In the genomic region with DNA sequence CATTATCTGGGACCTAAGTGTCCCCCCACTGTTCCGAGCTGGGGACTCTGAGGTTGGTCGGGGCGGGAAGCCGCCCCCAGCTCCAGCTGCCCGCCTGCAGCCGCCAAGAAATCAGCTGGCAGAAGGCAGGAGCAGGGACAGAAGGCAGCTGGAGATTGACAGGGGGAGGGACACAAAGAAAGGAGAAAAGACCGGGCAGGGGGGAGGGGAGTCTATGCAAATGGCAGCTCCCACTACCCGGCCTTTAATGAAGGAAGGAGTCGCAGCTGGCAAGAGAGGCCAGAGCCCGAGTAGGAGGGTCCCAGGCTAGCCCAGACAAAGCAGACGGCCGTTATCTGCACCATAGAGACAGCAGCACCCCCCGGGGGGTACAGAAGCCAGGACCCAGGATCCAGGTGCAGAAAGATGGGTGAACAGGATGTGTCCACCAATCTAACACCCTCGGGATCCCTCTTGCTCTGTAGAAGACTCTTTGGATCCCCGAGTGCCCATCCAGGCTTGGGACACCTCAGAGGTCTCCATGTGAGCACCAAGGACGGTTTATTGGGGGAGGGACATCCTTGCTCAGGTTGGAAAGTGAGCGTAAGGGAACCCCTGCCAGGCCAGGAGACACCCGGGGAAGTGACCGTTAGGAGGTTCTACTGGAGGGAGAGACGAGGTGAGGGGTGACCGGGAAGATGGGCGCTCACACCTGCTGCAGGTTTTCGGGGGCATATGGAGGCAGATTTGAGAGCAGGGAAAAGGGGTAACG, we compare ENCODE assay signal across 8 mouse cellular contexts. TPM values are rescaled to one million over a fixed set of nuclear protein-coding genes. Genes with fewer than 3 reads are reported as not detected.
A peak's percentile ranks its signal among the peaks of the same experiment; 100 is the strongest.
DNase-seq lines count a peak whose midpoint lies in the region; ATAC-seq and TF ChIP-seq lines count a peak whose summit lies in the region.

No protein-coding gene starts in this region.

- WGBS in forebrain, embryonic 14.5 days, result 1% methylated on average over 24 of the region's 24 CpGs
- 2% methylated on average over 24 of the region's 24 CpGs for WGBS in small intestine, adult 2 months
- 2% methylated on average over 24 of the region's 24 CpGs for WGBS in kidney, adult 2 months

- H3K4me3 ChIP-seq in gastrocnemius, adult 2 months, result peak overlapping the region; percentile 87
- peak overlapping the region; percentile 28; the same call in 1 of the 2 replicates for H3K4me3 ChIP-seq in G1E (ENCODE audit: low read depth, low read length)
- H3K4me3 ChIP-seq in forebrain, embryonic 14.5 days (ENCODE audit: low read depth, low read length), result peak overlapping the region; percentile 95
- peak overlapping the region; percentile 66 for H3K4me3 ChIP-seq in small intestine, adult 2 months (ENCODE audit: low read depth, low read length)
- H3K4me3 ChIP-seq in kidney, adult 2 months (ENCODE audit: insufficient read depth, low read depth, low read length), result no peak overlapping the region; the same call in 1 of the 2 replicates

- peak overlapping the region; percentile 99 for H3K4me2 ChIP-seq in forebrain, embryonic 14.5 days (ENCODE audit: low read length)

- H3K9ac ChIP-seq in forebrain, embryonic 14.5 days (ENCODE audit: low read length), result peak overlapping the region; percentile 100

- ATAC-seq in G1E (ENCODE audit: extremely low read depth, insufficient number of reproducible peaks, low FRiP score, poor library complexity, severe bottlenecking), result no peak
- peak; percentile 50 for ATAC-seq in forebrain, embryonic 14.5 days

- peaks cover 70% of the 10 kb centered on the region for H3K4me1 ChIP-seq in G1E (ENCODE audit: insufficient read depth, low read depth, low read length)
- H3K4me1 ChIP-seq in forebrain, embryonic 14.5 days (ENCODE audit: control insufficient read depth, insufficient read depth, low read length), result peaks cover 38% of the 10 kb centered on the region
- peaks cover 28% of the 10 kb centered on the region for H3K4me1 ChIP-seq in small intestine, adult 2 months (ENCODE audit: control insufficient read depth, insufficient read depth, insufficient read length, low read length)
- H3K4me1 ChIP-seq in kidney, adult 2 months (ENCODE audit: control insufficient read depth, insufficient read depth, low read length), result no peaks in the 10 kb centered on the region

- peak; percentile 21 for DNase-seq in gastrocnemius, adult 2 months
- DNase-seq in gastrocnemius, adult 8-10 months (ENCODE audit: low spot score in 2 of 2), result no peak
- no peak for DNase-seq in G1E (ENCODE audit: low spot score)
- peak; percentile 95 for DNase-seq in forebrain, embryonic 14.5 days (ENCODE audit: low spot score)
- peak; percentile 75 to 82 for DNase-seq in layer of hippocampus, adult 18-20 months (ENCODE audit: low spot score in 2 of 2)
- peak; percentile 69 to 87 for DNase-seq in lung, postnatal 4 days
- DNase-seq in kidney, adult 2 months, result no peak

- H3K27me3 ChIP-seq in G1E (ENCODE audit: insufficient read depth, low read length), result peaks cover 80% of the 10 kb centered on the region
- H3K27me3 ChIP-seq in forebrain, embryonic 14.5 days (replicated peaks; ENCODE audit: control insufficient read depth, insufficient read depth, low read length), result no peaks in the 10 kb centered on the region
- peaks cover 55% of the 10 kb centered on the region for H3K27me3 ChIP-seq in small intestine, adult 2 months (ENCODE audit: control insufficient read depth, insufficient read depth, low read length)
- peaks cover 5% of the 10 kb centered on the region for H3K27me3 ChIP-seq in kidney, adult 2 months (replicated peaks; ENCODE audit: control insufficient read depth, insufficient read depth, low read length)

- no peak overlapping the region for H3K27ac ChIP-seq in gastrocnemius, adult 2 months
- H3K27ac ChIP-seq in forebrain, embryonic 14.5 days (ENCODE audit: low read depth, low read length), result peak overlapping the region; percentile 99
- no peak overlapping the region for H3K27ac ChIP-seq in small intestine, adult 2 months (ENCODE audit: insufficient read depth, low read depth, low read length)
- no peak overlapping the region for H3K27ac ChIP-seq in kidney, adult 2 months (ENCODE audit: insufficient read depth, low read depth, low read length)

- peaks cover 30% of the 10 kb centered on the region for H3K9me3 ChIP-seq in G1E (replicated peaks)
- H3K9me3 ChIP-seq in forebrain, embryonic 14.5 days (replicated peaks; ENCODE audit: control insufficient read depth, low read length), result 0 out of 2 replicates have a peak, but pooled peaks cover 3% of the 10 kb centered on the region

- intact Hi-C loops in gastrocnemius, adult 2 months (cut with DNase I), result no loop called here

- TF ChIP-seq POLR2A in small intestine, adult 2 months (IDR thresholded peaks at IDR 0.05; ENCODE audit: low read depth, low read length), result no peak
- no peak for TF ChIP-seq POLR2A in kidney, adult 2 months (IDR thresholded peaks at IDR 0.05; ENCODE audit: low read depth, low read length)

- no peaks in the 10 kb centered on the region for H3K36me3 ChIP-seq in G1E (replicated peaks)
- H3K36me3 ChIP-seq in forebrain, embryonic 14.5 days (ENCODE audit: control insufficient read depth, insufficient read depth, low read length), result 0 out of 2 replicates have a peak, but pooled peaks cover 6% of the 10 kb centered on the region
- H3K36me3 ChIP-seq in small intestine, adult 2 months (ENCODE audit: control insufficient read depth, insufficient read depth, low read length), result no peaks in the 10 kb centered on the region
- no peaks in the 10 kb centered on the region for H3K36me3 ChIP-seq in kidney, adult 2 months (ENCODE audit: control insufficient read depth, insufficient read depth, low read length)

- TF ChIP-seq CTCF in gastrocnemius, adult 2 months (IDR thresholded peaks at IDR 0.05), result no peak
- TF ChIP-seq CTCF in G1E (IDR thresholded peaks at IDR 0.05; ENCODE audit: low read depth, low read length), result no peak
- no peak for TF ChIP-seq CTCF in small intestine, adult 2 months (IDR thresholded peaks at IDR 0.05; ENCODE audit: extremely low read depth, insufficient read length, insufficient replicate concordance, low read depth, low read length)
- no peak for TF ChIP-seq CTCF in kidney, adult 2 months (conservative IDR thresholded peaks at IDR 0.05; ENCODE audit: insufficient read depth, insufficient read length, low read depth, low read length)

RNA-seq across cellular contexts. Expression of gene Ptprs, which starts 1.3 kb away (rescaled TPM):
- 10 to 100 TPM; 29.6 to 43.1 TPM for total RNA-seq in gastrocnemius, adult 2 months (2021)
- 10 to 100 TPM; 25.5 to 38.3 (median 30.6) TPM for total RNA-seq in gastrocnemius, adult 8-10 months (2022)
- total RNA-seq in G1E (2014; fragmentation: Nextera tagmentation) (70.5 and 77.2 TPM in 2 replicates), G1E (2017) (16.4 and 16.7 TPM in 2 replicates)
- 83.6 and 90.8 TPM in 2 replicates for polyA plus RNA-seq in G1E (2012)
- polyA plus RNA-seq in forebrain, embryonic 14.5 days (2014; fragmentation: Nextera tagmentation; extraction: Ambion mirVana), result 248 and 319 TPM in 2 replicates
- 100 to 1,000 TPM; 608 to 624 TPM for total RNA-seq in layer of hippocampus, adult 18-20 months (2021)
- polyA plus RNA-seq in small intestine, adult 2 months (2012; rRNA removed), result 42.5 and 54.1 TPM in 2 replicates
- 38.8 and 48.0 TPM in 2 replicates for polyA plus RNA-seq in kidney, adult 2 months (2012; rRNA removed)

RNA-seq across cellular contexts. Expression of gene Znrf4, which starts 37.2 kb away (rescaled TPM):
- total RNA-seq in gastrocnemius, adult 2 months (2021), result not detected
- not detected for total RNA-seq in gastrocnemius, adult 8-10 months (2022)
- not detected in 2 replicates for total RNA-seq in G1E (2014; fragmentation: Nextera tagmentation)
- 0.17 TPM in 1 of 2 replicates, not detected in the other for total RNA-seq in G1E (2017)
- not detected in 2 replicates for polyA plus RNA-seq in G1E (2012)
- 0.14 TPM in 1 of 2 replicates, not detected in the other for polyA plus RNA-seq in forebrain, embryonic 14.5 days (2014; fragmentation: Nextera tagmentation; extraction: Ambion mirVana)
- total RNA-seq in layer of hippocampus, adult 18-20 months (2021), result not detected
- polyA plus RNA-seq in small intestine, adult 2 months (2012; rRNA removed), result not detected in 2 replicates
- 0.17 and 0.52 TPM in 2 replicates for polyA plus RNA-seq in kidney, adult 2 months (2012; rRNA removed)

Comparison
In these comparisons a context has a peak if more than half of its experiments do, and no peak if none do; other contexts are left out.
1. DNase-seq: peak in gastrocnemius, adult 2 months (single experiment), forebrain, embryonic 14.5 days (single experiment), layer of hippocampus, adult 18-20 months (2 of 2) and lung, postnatal 4 days (2 of 2); none in gastrocnemius, adult 8-10 months (0 of 2), G1E (single experiment) and kidney, adult 2 months (single experiment).
2. RNA of gene Ptprs, which starts 1.3 kb away (total RNA-seq): 608 to 624 TPM in layer of hippocampus, adult 18-20 months; 16.4 to 77.2 TPM in G1E, 29.6 to 43.1 TPM in gastrocnemius, adult 2 months and 25.5 to 38.3 TPM in gastrocnemius, adult 8-10 months; every median in the first group is over 4 times any median in the second.